Mouse (Mus musculus) hematopoietic multipotent progenitor cell, adult 10-12 weeks (in vitro differentiated cells): Measurements from ENCODE around the gene Fam213b. TPM values are rescaled to one million over a fixed set of nuclear protein-coding genes. Genes with fewer than 3 reads are reported as not detected.

Experiments
- polyA plus RNA-seq: library from polyadenylated mRNA; stranded (reverse); fragments of >175 nt; gene quantifications from 2 replicates; pipeline ENCODE4 v1.2.3, GENCODE M21; 2012; ENCODE audit warnings: low replicate concordance

Fam213b gene
- 19.4 and 21.7 TPM in 2 replicates for polyA plus RNA-seq

GRCm38 (mm10) chr4:154898506-154899446, at the start of gene Fam213b:
Gene Fam213b, minus strand, starts transcription at chr4:154899135.

GRCm38 (mm10) chr4:154928395-154929087, 29.6 kb upstream of the Fam213b start, which contains the start of gene Tnfrsf14:
Gene Tnfrsf14, minus strand, starts transcription at chr4:154928563.

GRCm38 (mm10) chr4:154869440-154869839, 29.5 kb downstream of the Fam213b start, which contains the start of gene Mmel1:
Gene Mmel1, plus strand, starts transcription at chr4:154869585.

Other genes with a start within 250 kb of the Fam213b start
- not detected in 2 replicates for gene Actrt2, start 231.3 kb downstream of the Fam213b start, polyA plus RNA-seq
- not detected in 2 replicates for gene Ttc34, start 61.7 kb downstream of the Fam213b start, polyA plus RNA-seq
- 0.04 and 0.07 TPM in 2 replicates for gene Mmel1, start 29.6 kb downstream of the Fam213b start, polyA plus RNA-seq
- 9.8 and 134 TPM in 2 replicates for gene Tnfrsf14, start 29.4 kb upstream of the Fam213b start, polyA plus RNA-seq
- gene Hes5, start 61.8 kb upstream of the Fam213b start, polyA plus RNA-seq: 7.9 and 18.9 TPM in 2 replicates
- gene Pank4, start 65.0 kb upstream of the Fam213b start, polyA plus RNA-seq: 18.9 and 41.6 TPM in 2 replicates
- 0.12 and 0.17 TPM in 2 replicates for gene Plch2, start 157.6 kb upstream of the Fam213b start, polyA plus RNA-seq
- gene Pex10, start 167.9 kb upstream of the Fam213b start, polyA plus RNA-seq: 12.7 and 21.0 TPM in 2 replicates
- 48.6 and 52.0 TPM in 2 replicates for gene Rer1, start 187.2 kb upstream of the Fam213b start, polyA plus RNA-seq
- gene Morn1, start 187.4 kb upstream of the Fam213b start, polyA plus RNA-seq: 3.7 and 4.5 TPM in 2 replicates